Mouse (Mus musculus): ENCODE measurements around the gene Sphk1. TPM values are rescaled to one million over a fixed set of nuclear protein-coding genes. Genes with fewer than 3 reads are reported as not detected.

Gene Sphk1
- 23.0 and 24.1 TPM in 2 replicates for polyA plus RNA-seq (2012; rRNA removed)
- polyA plus RNA-seq (2014; fragmentation: Nextera tagmentation; extraction: Ambion mirVana), result 26.8 and 32.2 TPM in 2 replicates

- WGBS (ENCODE audit: insufficient replicate concordance), result 45% methylated on average over 11 of the region's 11 CpGs
- TF ChIP-seq EP300 (IDR thresholded peaks at IDR 0.05; ENCODE audit: low read depth) (no peak), CTCF (IDR thresholded peaks at IDR 0.05; ENCODE audit: low read depth) (no peak)
- ATAC-seq (ENCODE audit: insufficient read depth) (no peak), DNase-seq (ENCODE audit: low read depth in 3 of 3, low spot score in 3 of 3) (no peak)
- peak within 1 kb of the TSS; percentile 68 to 73 for H3K4me3 ChIP-seq (ENCODE audit: insufficient read depth in 1 of 2, low read depth in 2 of 2, low read length in 2 of 2)
- peaks cover 8% of the 10 kb centered on the region; the same call in 1 of the 2 replicates for H3K36me3 ChIP-seq (replicated peaks; ENCODE audit: control insufficient read depth, insufficient read depth, low read depth)
- no peaks in the 10 kb centered on the region for H3K9me3 ChIP-seq (ENCODE audit: control insufficient read depth, low read length)
- peaks cover 17 to 24% of the 10 kb centered on the region in 2 experiments for H3K4me1 ChIP-seq (replicated peaks; ENCODE audit: control insufficient read depth in 2 of 2, insufficient read depth in 2 of 2, low read length in 1 of 2)
- H3K9ac ChIP-seq (replicated peaks), result peak within 1 kb of the TSS; percentile 90
- H3K27me3 ChIP-seq (ENCODE audit: control insufficient read depth, insufficient read depth, low read length), result peaks cover 24% of the 10 kb centered on the region
- peak within 1 kb of the TSS; percentile 98; the same call in 1 of the 2 replicates for H3K27ac ChIP-seq
- peak within 1 kb of the TSS; percentile 99 for H3K4me2 ChIP-seq (ENCODE audit: low read depth)
Observed at GRCm38 (mm10) chr11:116530187-116531147, at the start of gene Sphk1. Gene Sphk1, plus strand, starts transcription at chr11:116530925.

DNA sequence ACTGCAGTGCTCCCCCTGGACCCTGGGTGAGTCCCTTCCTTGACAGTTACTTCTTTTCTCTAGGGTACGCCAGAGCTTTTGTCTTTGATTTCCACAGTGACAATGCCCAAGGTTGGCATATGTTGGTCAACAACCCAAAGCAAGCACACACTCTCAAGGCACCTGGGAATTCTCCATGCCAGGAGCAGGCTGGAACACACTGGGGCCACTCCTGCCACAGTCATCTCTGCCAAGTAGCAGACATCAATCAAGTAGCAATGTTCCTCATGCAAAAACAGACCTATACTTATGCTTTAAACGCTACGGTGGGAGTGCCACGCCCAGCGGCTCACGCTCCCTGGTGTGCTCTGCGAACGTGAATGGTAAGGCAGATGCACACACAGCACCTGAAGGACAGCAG lies 49.8 kb upstream of the Sphk1 start:
- peaks cover 20% of the 10 kb centered on the region for H3K36me3 ChIP-seq (replicated peaks; ENCODE audit: control insufficient read depth, insufficient read depth, low read depth)
- 78% methylated on average over 8 of the region's 8 CpGs for WGBS (ENCODE audit: insufficient replicate concordance)

DNA sequence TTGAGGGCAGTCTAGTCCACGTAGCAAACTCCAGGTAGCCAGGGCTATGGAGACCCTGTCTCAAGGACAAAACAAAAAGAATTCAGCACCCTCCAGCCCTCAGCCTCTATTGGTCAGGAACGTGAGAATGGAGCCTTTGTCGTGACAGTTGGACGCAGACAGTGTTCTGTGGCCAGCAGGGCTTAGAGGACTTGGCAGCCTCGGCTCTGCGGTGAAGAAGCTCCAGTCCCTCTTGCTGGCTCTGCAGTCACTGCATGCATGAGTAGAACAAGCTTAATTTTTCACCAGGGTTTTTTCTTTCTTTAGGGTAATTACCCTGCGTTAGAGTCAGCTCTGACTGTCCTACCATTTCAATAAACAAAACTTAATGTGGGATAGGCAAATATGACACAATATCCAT lies 48.9 kb upstream of the Sphk1 start:
- Histone ChIP-seq H3K4me3 (ENCODE audit: insufficient read depth in 1 of 2, low read depth in 2 of 2, low read length in 2 of 2) (no peak overlapping the region), H3K36me3 (replicated peaks; ENCODE audit: control insufficient read depth, insufficient read depth, low read depth) (peaks cover 19% of the 10 kb centered on the region), H3K9ac (replicated peaks) (no peak overlapping the region), H3K4me2 (ENCODE audit: low read depth) (no peak overlapping the region), H3K9me3 (ENCODE audit: control insufficient read depth, low read length) (no peaks in the 10 kb centered on the region), H3K4me1 (replicated peaks; ENCODE audit: control insufficient read depth in 2 of 2, insufficient read depth in 2 of 2, low read length in 1 of 2) (no peaks in the 10 kb centered on the region), H3K27ac (no peak overlapping the region), H3K27me3 (ENCODE audit: control insufficient read depth, insufficient read depth, low read length) (no peaks in the 10 kb centered on the region)
- 81% methylated on average over 7 of the region's 7 CpGs for WGBS (ENCODE audit: insufficient replicate concordance)
- ATAC-seq (ENCODE audit: insufficient read depth) (no peak), DNase-seq (ENCODE audit: low read depth in 3 of 3, low spot score in 3 of 3) (no peak)
- TF ChIP-seq EP300 (IDR thresholded peaks at IDR 0.05; ENCODE audit: low read depth), result no peak
- no peak for TF ChIP-seq CTCF (IDR thresholded peaks at IDR 0.05; ENCODE audit: low read depth)

More for the DNA sequence above, 49.8 kb upstream of the Sphk1 start:
- Histone ChIP-seq H3K9ac (replicated peaks) (no peak overlapping the region), H3K4me2 (ENCODE audit: low read depth) (no peak overlapping the region), H3K4me1 (replicated peaks; ENCODE audit: control insufficient read depth in 2 of 2, insufficient read depth in 2 of 2, low read length in 1 of 2) (no peaks in the 10 kb centered on the region), H3K9me3 (ENCODE audit: control insufficient read depth, low read length) (no peaks in the 10 kb centered on the region), H3K27ac (no peak overlapping the region), H3K27me3 (ENCODE audit: control insufficient read depth, insufficient read depth, low read length) (no peaks in the 10 kb centered on the region), H3K4me3 (ENCODE audit: insufficient read depth in 1 of 2, low read depth in 2 of 2, low read length in 2 of 2) (no peak overlapping the region)
- ATAC-seq (ENCODE audit: insufficient read depth), result no peak; the same call in 1 of the 2 replicates
- TF ChIP-seq EP300 (IDR thresholded peaks at IDR 0.05; ENCODE audit: low read depth), result no peak
- TF ChIP-seq CTCF (IDR thresholded peaks at IDR 0.05; ENCODE audit: low read depth), result no peak
- DNase-seq (ENCODE audit: low read depth in 3 of 3, low spot score in 3 of 3), result no peak

- Histone ChIP-seq H3K4me1 (replicated peaks; ENCODE audit: control insufficient read depth in 2 of 2, insufficient read depth in 2 of 2, low read length in 1 of 2) (peaks cover 4 to 5% of the 10 kb centered on the region in 2 experiments), H3K9me3 (ENCODE audit: control insufficient read depth, low read length) (no peaks in the 10 kb centered on the region), H3K27ac (no peak overlapping the region), H3K4me3 (ENCODE audit: insufficient read depth in 1 of 2, low read depth in 2 of 2, low read length in 2 of 2) (no peak overlapping the region), H3K4me2 (ENCODE audit: low read depth) (no peak overlapping the region), H3K27me3 (ENCODE audit: control insufficient read depth, insufficient read depth, low read length) (no peaks in the 10 kb centered on the region), H3K9ac (replicated peaks) (no peak overlapping the region), H3K36me3 (replicated peaks; ENCODE audit: control insufficient read depth, insufficient read depth, low read depth) (peaks cover 3% of the 10 kb centered on the region)
- TF ChIP-seq EP300 (IDR thresholded peaks at IDR 0.05; ENCODE audit: low read depth), result no peak
- TF ChIP-seq CTCF (IDR thresholded peaks at IDR 0.05; ENCODE audit: low read depth), result no peak
- DNase-seq (ENCODE audit: low read depth in 3 of 3, low spot score in 3 of 3) (no peak), ATAC-seq (ENCODE audit: insufficient read depth) (no peak)
- 74% methylated on average over 8 of the region's 8 CpGs for WGBS (ENCODE audit: insufficient replicate concordance)
Observed at GRCm38 (mm10) chr11:116484261-116484660, 46.5 kb upstream of the Sphk1 start.

- no peak for DNase-seq (ENCODE audit: low read depth in 3 of 3, low spot score in 3 of 3)
- H3K27me3 ChIP-seq (ENCODE audit: control insufficient read depth, insufficient read depth, low read length), result no peaks in the 10 kb centered on the region
- ATAC-seq (ENCODE audit: insufficient read depth), result no peak
- no peaks in the 10 kb centered on the region for H3K9me3 ChIP-seq (ENCODE audit: control insufficient read depth, low read length)
- H3K4me3 ChIP-seq (ENCODE audit: insufficient read depth in 1 of 2, low read depth in 2 of 2, low read length in 2 of 2), result no peak overlapping the region
- H3K36me3 ChIP-seq (replicated peaks; ENCODE audit: control insufficient read depth, insufficient read depth, low read depth), result no peaks in the 10 kb centered on the region; the same call in none of the 2 replicates
- TF ChIP-seq EP300 (IDR thresholded peaks at IDR 0.05; ENCODE audit: low read depth) (no peak), CTCF (IDR thresholded peaks at IDR 0.05; ENCODE audit: low read depth) (no peak)
- H3K27ac ChIP-seq, result no peak overlapping the region
- H3K4me2 ChIP-seq (ENCODE audit: low read depth), result no peak overlapping the region
- H3K9ac ChIP-seq (replicated peaks), result no peak overlapping the region
- peaks cover 5 to 8% of the 10 kb centered on the region in 2 experiments for H3K4me1 ChIP-seq (replicated peaks; ENCODE audit: control insufficient read depth in 2 of 2, insufficient read depth in 2 of 2, low read length in 1 of 2)
Observed at GRCm38 (mm10) chr11:116488207-116488606, 42.5 kb upstream of the Sphk1 start.
